Mouse (Mus musculus) thymus, adult 2 months (tissue): Measurements from ENCODE around the gene Hmgb3. TPM values are rescaled to one million over a fixed set of nuclear protein-coding genes. Genes with fewer than 3 reads are reported as not detected.

ENCODE experiments used
- DNase-seq: peaks from one replicate; pipeline ENCODE4 v3.0.0; 2021
- H3K27ac ChIP-seq: fragments of 200-500 bp; 2 replicates; pipeline ENCODE4 v1.5.1; 2012; ENCODE audit warnings: low read length, control low read depth; ENCODE audit not compliant: control insufficient read depth, insufficient read depth
- H3K27me3 ChIP-seq: fragments of 200-500 bp; 2 replicates; pipeline ENCODE4 v1.6.1; 2012; ENCODE audit warnings: mild to moderate bottlenecking, low read length, moderate library complexity, mixed read lengths; ENCODE audit not compliant: control insufficient read depth, insufficient read depth
- H3K36me3 ChIP-seq: fragments of 200-500 bp; 2 replicates; pipeline ENCODE4 v1.6.1; 2012; ENCODE audit warnings: mild to moderate bottlenecking, low read length, moderate library complexity; ENCODE audit not compliant: control insufficient read depth, insufficient read depth
- H3K4me1 ChIP-seq: fragments of 200-500 bp; replicated peaks from 2 replicates; pipeline ENCODE4 v1.6.1; 2012; ENCODE audit warnings: low read length; ENCODE audit not compliant: control insufficient read depth, insufficient read depth
- H3K4me3 ChIP-seq: fragments of 200-500 bp; 2 replicates; pipeline ENCODE4 v1.5.1; 2012; ENCODE audit warnings: mild to moderate bottlenecking, low read length, control low read depth, moderate library complexity; ENCODE audit not compliant: control insufficient read depth, insufficient read depth
- CTCF ChIP-seq: fragments of 200-500 bp; IDR thresholded peaks from 2 replicates; pipeline ENCODE4 v1.5.1; 2012; ENCODE audit warnings: mild to moderate bottlenecking, control low read depth, low read length, moderate library complexity, borderline replicate concordance; ENCODE audit not compliant: control insufficient read depth, poor library complexity, insufficient read depth; ENCODE audit errors: extremely low read depth
- POLR2A ChIP-seq: fragments of 200-500 bp; IDR thresholded peaks from 2 replicates; pipeline ENCODE4 v1.6.1; 2012; ENCODE audit warnings: mild to moderate bottlenecking, low read length, control low read depth, moderate library complexity; ENCODE audit not compliant: control insufficient read depth, poor library complexity, insufficient read depth; ENCODE audit errors: extremely low read depth
- WGBS: fragments of 180-500 bp; shearing (Covaris S2); methylation state at CpG from one replicate; pipeline ENCODE4 v1.1.7; 2018; 5-methylcytosine and 5-hydroxymethylcytosine counted together
- polyA plus RNA-seq: library from polyadenylated mRNA; depleted of rRNA; stranded (reverse); fragments of >200 nt; gene quantifications from 2 replicates; pipeline ENCODE4 v1.2.3, GENCODE M21; 2012

The Hmgb3 gene
- polyA plus RNA-seq, 1 experiment: 17.4 TPM

GRCm38 (mm10) chrX:71527461-71527860 is 28.3 kb upstream of the Hmgb3 start:
- WGBS: 89% methylated on average over 1 of the region's 1 CpGs
- Histone ChIP-seq H3K4me1 (no peaks in the 10 kb centered on the region), H3K27me3 (no peaks in the 10 kb centered on the region), H3K27ac (no peak overlapping the region), H3K4me3 (no peak overlapping the region), H3K36me3 (no peaks in the 10 kb centered on the region)
- no peak for DNase-seq
- TF ChIP-seq CTCF (no peak), POLR2A (no peak)

- 88% methylated on average over 3 of the region's 3 CpGs for WGBS
- Histone ChIP-seq H3K36me3 (no peaks in the 10 kb centered on the region), H3K4me3 (no peak overlapping the region), H3K27me3 (no peaks in the 10 kb centered on the region), H3K27ac (no peak overlapping the region), H3K4me1 (no peaks in the 10 kb centered on the region)
- TF ChIP-seq POLR2A (no peak), CTCF (no peak)
- DNase-seq: no peak
Measured at GRCm38 (mm10) chrX:71528150-71528549, 27.6 kb upstream of the Hmgb3 start.

- WGBS: 55% methylated on average over 6 of the region's 6 CpGs
- DNase-seq: no peak
- Histone ChIP-seq H3K27ac (no peak overlapping the region), H3K36me3 (no peaks in the 10 kb centered on the region), H3K4me1 (no peaks in the 10 kb centered on the region), H3K4me3 (no peak overlapping the region), H3K27me3 (no peaks in the 10 kb centered on the region)
- TF ChIP-seq POLR2A (no peak), CTCF (no peak)
Measured at GRCm38 (mm10) chrX:71528646-71529045, 27.1 kb upstream of the Hmgb3 start.

- 90% methylated on average over 3 of the region's 3 CpGs for WGBS
- Histone ChIP-seq H3K27ac (no peak overlapping the region), H3K4me3 (no peak overlapping the region), H3K27me3 (no peaks in the 10 kb centered on the region), H3K4me1 (no peaks in the 10 kb centered on the region), H3K36me3 (no peaks in the 10 kb centered on the region)
- no peak for TF ChIP-seq CTCF
- no peak for TF ChIP-seq POLR2A
- DNase-seq: peak; percentile 2
Measured at GRCm38 (mm10) chrX:71532635-71533034, 23.1 kb upstream of the Hmgb3 start.

GRCm38 (mm10) chrX:71534102-71534501 is 21.6 kb upstream of the Hmgb3 start:
- Histone ChIP-seq H3K4me3 (no peak overlapping the region), H3K36me3 (no peaks in the 10 kb centered on the region), H3K27ac (no peak overlapping the region), H3K4me1 (no peaks in the 10 kb centered on the region), H3K27me3 (no peaks in the 10 kb centered on the region)
- no peak for DNase-seq
- TF ChIP-seq POLR2A (no peak), CTCF (no peak)
- 63% methylated on average over 5 of the region's 5 CpGs for WGBS

GRCm38 (mm10) chrX:71537791-71538190 is 17.9 kb upstream of the Hmgb3 start:
- DNase-seq: no peak
- TF ChIP-seq POLR2A (no peak), CTCF (no peak)
- 89% methylated on average over 2 of the region's 2 CpGs for WGBS
- H3K4me1 ChIP-seq: no peaks in the 10 kb centered on the region
- H3K4me3 ChIP-seq: no peak overlapping the region
- H3K27me3 ChIP-seq: no peaks in the 10 kb centered on the region
- H3K36me3 ChIP-seq: no peaks in the 10 kb centered on the region
- H3K27ac ChIP-seq: no peak overlapping the region

- TF ChIP-seq CTCF (no peak), POLR2A (no peak)
- Histone ChIP-seq H3K4me1 (no peaks in the 10 kb centered on the region), H3K27me3 (no peaks in the 10 kb centered on the region), H3K4me3 (no peak overlapping the region), H3K27ac (no peak overlapping the region), H3K36me3 (no peaks in the 10 kb centered on the region)
- DNase-seq: no peak
- WGBS: 95% methylated on average over 7 of the region's 7 CpGs
Measured at GRCm38 (mm10) chrX:71540821-71541510, 14.8 kb upstream of the Hmgb3 start.
